ENCODE assay signal across 33 mouse cellular contexts in genomic region chr2:169747114-169747642, GRCm38 (mm10).
DNase-seq lines count a peak whose midpoint lies in the region; ATAC-seq and TF ChIP-seq lines count a peak whose summit lies in the region.
"Had no signal": no experiment of that assay in that cellular context is flagged by ENCODE, and none has a peak within 500 bp of the region (broad histone marks: within the 10 kb centered on the region; RNA-seq: fewer than 3 reads in every experiment).

No protein-coding gene starts in this region.

- no peak overlapping the region for H3K9ac ChIP-seq in liver, postnatal 0 days (replicated peaks)
- H3K9ac ChIP-seq in limb, embryonic 12.5 days (replicated peaks): no peak overlapping the region
- no peak overlapping the region for H3K9ac ChIP-seq in liver, embryonic 12.5 days
- H3K9ac ChIP-seq in midbrain, embryonic 14.5 days (replicated peaks; ENCODE audit: low read length): no peak overlapping the region
- no peak overlapping the region for H3K9ac ChIP-seq in kidney, embryonic 16.5 days (replicated peaks; ENCODE audit: low read length)
- H3K9ac ChIP-seq: heart, embryonic 15.5 days; hindbrain, embryonic 12.5 days; intestine, embryonic 15.5 days; midbrain, embryonic 12.5 days; neural tube, embryonic 13.5 days had no signal

- 66% methylated on average over 7 of the region's 7 CpGs for WGBS in liver, postnatal 0 days (ENCODE audit: insufficient replicate concordance)
- WGBS in limb, embryonic 12.5 days: 34% methylated on average over 7 of the region's 7 CpGs
- WGBS in liver, embryonic 12.5 days (ENCODE audit: insufficient replicate concordance): 52% methylated on average over 7 of the region's 7 CpGs
- 87% methylated on average over 7 of the region's 7 CpGs for WGBS in midbrain, embryonic 14.5 days
- WGBS in kidney, embryonic 16.5 days: 86% methylated on average over 7 of the region's 7 CpGs

- peak; percentile 47 for DNase-seq in liver
- DNase-seq in liver, postnatal 0 days: no peak
- DNase-seq in midbrain, embryonic 14.5 days: no peak
- no peak for DNase-seq in B cell, adult 2 months
- DNase-seq: adrenal gland, adult 8-10 months; cerebellum, adult 11 months; cerebellum, adult 9-11 months; gastrocnemius, postnatal 25 days; heart, adult 18-20 months; kidney, adult 8-10 months; kidney, postnatal 14 days; layer of hippocampus, adult 9-11 months; lung, adult 18-20 months; lung, postnatal 4 days; right cerebral cortex, postnatal 4 days; thymus, adult 18-20 months; thymus, postnatal 25 days had no signal

- no peak for ATAC-seq in liver, postnatal 0 days
- ATAC-seq in limb, embryonic 12.5 days (ENCODE audit: insufficient number of reproducible peaks, insufficient read depth, low FRiP score, low TSS enrichment, low read depth): no peak
- peak; percentile 87 for ATAC-seq in liver, embryonic 12.5 days
- ATAC-seq in midbrain, embryonic 14.5 days (ENCODE audit: low FRiP score, low TSS enrichment): no peak
- no peak for ATAC-seq in kidney, embryonic 16.5 days (ENCODE audit: low FRiP score, low TSS enrichment)
- ATAC-seq: activated CD4-positive, CD25-positive, alpha-beta regulatory T cell, adult 4 months; forebrain, embryonic 16.5 days; hindbrain, postnatal 0 days; intestine, embryonic 15.5 days; lung, postnatal 0 days had no signal

- TF ChIP-seq EP300 in liver, postnatal 0 days (IDR thresholded peaks at IDR 0.05; ENCODE audit: low read depth): no peak

- H3K27ac ChIP-seq in liver, postnatal 0 days (ENCODE audit: low read depth): no peak overlapping the region
- H3K27ac ChIP-seq in limb, embryonic 12.5 days: peak overlapping the region; percentile 80
- H3K27ac ChIP-seq in liver, embryonic 12.5 days: peak overlapping the region; percentile 30
- no peak overlapping the region for H3K27ac ChIP-seq in midbrain, embryonic 14.5 days (replicated peaks; ENCODE audit: low read depth, low read length)
- H3K27ac ChIP-seq in kidney, embryonic 16.5 days (ENCODE audit: low read length): no peak overlapping the region
- H3K27ac ChIP-seq: heart, embryonic 15.5 days; hindbrain, embryonic 12.5 days; hindbrain, postnatal 0 days; intestine, embryonic 15.5 days; midbrain, embryonic 12.5 days; neural tube, embryonic 13.5 days; stomach, postnatal 0 days had no signal

- TF ChIP-seq CTCF in liver, postnatal 0 days (IDR thresholded peaks at IDR 0.05; ENCODE audit: low read depth): no peak

- H3K4me2 ChIP-seq in liver, postnatal 0 days (ENCODE audit: low read depth, low read length): no peak overlapping the region
- H3K4me2 ChIP-seq in limb, embryonic 12.5 days: no peak overlapping the region
- H3K4me2 ChIP-seq in liver, embryonic 12.5 days: no peak overlapping the region
- H3K4me2 ChIP-seq in midbrain, embryonic 14.5 days (ENCODE audit: low read length): no peak overlapping the region
- no peak overlapping the region for H3K4me2 ChIP-seq in kidney, embryonic 16.5 days (replicated peaks; ENCODE audit: low read depth, low read length)
- H3K4me2 ChIP-seq: heart, embryonic 15.5 days; hindbrain, embryonic 12.5 days; intestine, embryonic 15.5 days; midbrain, embryonic 12.5 days; neural tube, embryonic 13.5 days had no signal

- H3K36me3 ChIP-seq in liver, postnatal 0 days (replicated peaks; ENCODE audit: insufficient read depth, low read length): no peaks in the 10 kb centered on the region
- no peaks in the 10 kb centered on the region for H3K36me3 ChIP-seq in limb, embryonic 12.5 days
- H3K36me3 ChIP-seq in liver, embryonic 12.5 days: no peaks in the 10 kb centered on the region
- H3K36me3 ChIP-seq in midbrain, embryonic 14.5 days (ENCODE audit: control insufficient read depth, insufficient read depth, low read length): no peaks in the 10 kb centered on the region
- peaks cover 3% of the 10 kb centered on the region; the same call in 1 of the 2 replicates for H3K36me3 ChIP-seq in kidney, embryonic 16.5 days (ENCODE audit: insufficient read depth, low read length)
- H3K36me3 ChIP-seq: heart, embryonic 15.5 days; hindbrain, embryonic 12.5 days; intestine, embryonic 15.5 days; midbrain, embryonic 12.5 days; neural tube, embryonic 13.5 days had no signal

- no peak overlapping the region for H3K4me3 ChIP-seq in liver, postnatal 0 days (ENCODE audit: low read depth, low read length)
- no peak overlapping the region for H3K4me3 ChIP-seq in limb, embryonic 12.5 days (replicated peaks)
- no peak overlapping the region for H3K4me3 ChIP-seq in liver, embryonic 12.5 days
- H3K4me3 ChIP-seq in midbrain, embryonic 14.5 days (replicated peaks; ENCODE audit: low read depth, low read length): no peak overlapping the region
- no peak overlapping the region for H3K4me3 ChIP-seq in kidney, embryonic 16.5 days (ENCODE audit: low read length)
- H3K4me3 ChIP-seq: erythroblast, embryonic 14.5 days; heart, embryonic 15.5 days; hindbrain, embryonic 12.5 days; intestine, embryonic 15.5 days; megakaryocyte, embryonic 14.5 days; midbrain, embryonic 12.5 days; neural tube, embryonic 13.5 days had no signal

- H3K27me3 ChIP-seq in liver, postnatal 0 days (ENCODE audit: insufficient read depth, low read length): no peaks in the 10 kb centered on the region
- no peaks in the 10 kb centered on the region for H3K27me3 ChIP-seq in limb, embryonic 12.5 days
- no peaks in the 10 kb centered on the region for H3K27me3 ChIP-seq in liver, embryonic 12.5 days (replicated peaks)
- H3K27me3 ChIP-seq in midbrain, embryonic 14.5 days (ENCODE audit: control insufficient read depth, insufficient read depth, low read length): no peaks in the 10 kb centered on the region
- no peaks in the 10 kb centered on the region for H3K27me3 ChIP-seq in kidney, embryonic 16.5 days (ENCODE audit: insufficient read depth, low read length)
- H3K27me3 ChIP-seq: CH12.LX; heart, embryonic 15.5 days; hindbrain, embryonic 12.5 days; intestine, embryonic 15.5 days; megakaryocyte, embryonic 14.5 days; midbrain, embryonic 12.5 days; neural tube, embryonic 13.5 days had no signal

- H3K9me3 ChIP-seq in liver, postnatal 0 days (ENCODE audit: low read length): no peaks in the 10 kb centered on the region
- peaks cover 4% of the 10 kb centered on the region; the same call in 1 of the 2 replicates for H3K9me3 ChIP-seq in limb, embryonic 12.5 days
- H3K9me3 ChIP-seq in liver, embryonic 12.5 days (replicated peaks): no peaks in the 10 kb centered on the region
- no peaks in the 10 kb centered on the region for H3K9me3 ChIP-seq in midbrain, embryonic 14.5 days (ENCODE audit: control insufficient read depth, low read length)
- H3K9me3 ChIP-seq in kidney, embryonic 16.5 days (ENCODE audit: low read length): peaks cover 5% of the 10 kb centered on the region; the same call in 1 of the 2 replicates
- H3K9me3 ChIP-seq: heart, embryonic 15.5 days; intestine, embryonic 15.5 days; neural tube, embryonic 13.5 days had no signal

- H3K4me1 ChIP-seq in liver, postnatal 0 days (ENCODE audit: insufficient read depth): peaks cover 9% of the 10 kb centered on the region; the same call in 1 of the 2 replicates
- peaks cover 38% of the 10 kb centered on the region for H3K4me1 ChIP-seq in limb, embryonic 12.5 days (replicated peaks)
- peaks cover 18% of the 10 kb centered on the region for H3K4me1 ChIP-seq in liver, embryonic 12.5 days
- 0 out of 2 replicates have a peak, but pooled peaks cover 5% of the 10 kb centered on the region for H3K4me1 ChIP-seq in midbrain, embryonic 14.5 days (ENCODE audit: control insufficient read depth, insufficient read depth, low read length)
- H3K4me1 ChIP-seq in kidney, embryonic 16.5 days (ENCODE audit: insufficient read depth, low read length): peaks cover 38% of the 10 kb centered on the region
- H3K4me1 ChIP-seq: megakaryocyte, embryonic 14.5 days; midbrain, embryonic 12.5 days had no signal

Comparison
In these comparisons a context has a peak if more than half of its experiments do, and no peak if none do; other contexts are left out.
1. H3K27ac ChIP-seq: peak in limb, embryonic 12.5 days (single experiment) and liver, embryonic 12.5 days (single experiment); none in liver, postnatal 0 days (single experiment), midbrain, embryonic 14.5 days (single experiment) and kidney, embryonic 16.5 days (single experiment).